In the genomic region with DNA sequence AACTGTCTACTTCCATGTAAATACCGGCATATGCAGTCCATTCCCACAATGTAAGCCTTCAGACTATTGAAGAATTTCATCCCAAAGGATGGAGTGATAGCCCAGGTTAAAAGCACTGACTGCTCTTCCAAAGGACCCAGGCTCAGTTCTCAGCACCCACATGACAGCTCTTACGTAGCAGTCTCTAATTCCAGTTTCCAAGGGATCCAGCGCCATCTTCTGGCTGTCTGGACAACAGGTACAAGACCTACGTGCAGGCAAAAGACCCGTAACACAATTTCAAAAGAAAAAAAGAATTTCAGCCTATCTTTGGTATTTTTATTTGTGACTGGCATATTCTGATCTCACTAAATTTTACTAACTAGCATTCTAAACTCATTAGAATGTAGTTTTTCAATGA, we compare ENCODE assay signal across 19 mouse cellular contexts.
DNase-seq lines count a peak whose midpoint lies in the region; ATAC-seq and TF ChIP-seq lines count a peak whose summit lies in the region.
"Had no signal": no experiment of that assay in that cellular context is flagged by ENCODE, and none has a peak within 500 bp of the region (broad histone marks: within the 10 kb centered on the region; RNA-seq: fewer than 3 reads in every experiment).

No protein-coding gene starts in this region.

- no peak overlapping the region for H3K9ac ChIP-seq in hindbrain, embryonic 13.5 days
- H3K9ac ChIP-seq in forebrain, embryonic 16.5 days (replicated peaks; ENCODE audit: low read depth, low read length), result no peak overlapping the region
- H3K9ac ChIP-seq: heart, embryonic 12.5 days; hindbrain, embryonic 15.5 days; limb, embryonic 12.5 days; neural tube, embryonic 13.5 days had no signal

- H3K4me3 ChIP-seq in layer of hippocampus, adult 2 months, result no peak overlapping the region
- no peak overlapping the region for H3K4me3 ChIP-seq in hindbrain, embryonic 13.5 days
- no peak overlapping the region for H3K4me3 ChIP-seq in forebrain, embryonic 16.5 days (replicated peaks; ENCODE audit: low read length)
- H3K4me3 ChIP-seq: heart, embryonic 12.5 days; hindbrain, embryonic 15.5 days; limb, embryonic 12.5 days; neural tube, embryonic 13.5 days had no signal

- no peaks in the 10 kb centered on the region for H3K36me3 ChIP-seq in hindbrain, embryonic 13.5 days
- H3K36me3 ChIP-seq in forebrain, embryonic 16.5 days (ENCODE audit: control insufficient read depth, insufficient read depth), result no peaks in the 10 kb centered on the region
- H3K36me3 ChIP-seq: hindbrain, embryonic 15.5 days; neural tube, embryonic 13.5 days had no signal

- no peaks in the 10 kb centered on the region for H3K27me3 ChIP-seq in hindbrain, embryonic 13.5 days
- no peaks in the 10 kb centered on the region for H3K27me3 ChIP-seq in forebrain, embryonic 16.5 days (replicated peaks; ENCODE audit: control insufficient read depth, insufficient read depth, low read length)
- H3K27me3 ChIP-seq: heart, embryonic 12.5 days; hindbrain, embryonic 15.5 days; limb, embryonic 12.5 days; neural tube, embryonic 13.5 days had no signal

- ATAC-seq in CD4-positive, CD25-positive, alpha-beta regulatory T cell, adult 4 months, result no peak
- ATAC-seq in hindbrain, embryonic 13.5 days (ENCODE audit: low FRiP score), result no peak
- ATAC-seq in forebrain, embryonic 16.5 days, result no peak

- H3K4me1 ChIP-seq in hindbrain, embryonic 13.5 days (replicated peaks), result no peaks in the 10 kb centered on the region
- no peaks in the 10 kb centered on the region for H3K4me1 ChIP-seq in forebrain, embryonic 16.5 days (replicated peaks; ENCODE audit: control insufficient read depth, insufficient read depth, low read length)
- H3K4me1 ChIP-seq: hindbrain, embryonic 15.5 days; neural tube, embryonic 13.5 days had no signal

- WGBS in hindbrain, embryonic 13.5 days, result 93% methylated on average over 5 of the region's 5 CpGs
- 91% methylated on average over 5 of the region's 5 CpGs for WGBS in forebrain, embryonic 16.5 days

- H3K4me2 ChIP-seq in hindbrain, embryonic 13.5 days, result no peak overlapping the region
- H3K4me2 ChIP-seq in forebrain, embryonic 16.5 days (ENCODE audit: low read length), result no peak overlapping the region
- H3K4me2 ChIP-seq: heart, embryonic 12.5 days; hindbrain, embryonic 15.5 days; limb, embryonic 12.5 days; neural tube, embryonic 13.5 days had no signal

- TF ChIP-seq CTCF in layer of hippocampus, adult 2 months (conservative IDR thresholded peaks at IDR 0.05), result peak; percentile 50

- H3K27ac ChIP-seq in layer of hippocampus, adult 2 months, result no peak overlapping the region
- H3K27ac ChIP-seq in hindbrain, embryonic 13.5 days, result no peak overlapping the region
- H3K27ac ChIP-seq in forebrain, embryonic 16.5 days (ENCODE audit: low read length), result no peak overlapping the region
- H3K27ac ChIP-seq: hindbrain, embryonic 15.5 days; limb, embryonic 12.5 days; neural tube, embryonic 13.5 days had no signal

- H3K9me3 ChIP-seq in hindbrain, embryonic 13.5 days, result no peaks in the 10 kb centered on the region
- no peaks in the 10 kb centered on the region for H3K9me3 ChIP-seq in forebrain, embryonic 16.5 days (ENCODE audit: control insufficient read depth, low read length)
- H3K9me3 ChIP-seq: G1E; heart, embryonic 12.5 days; hindbrain, embryonic 15.5 days; limb, embryonic 12.5 days; neural tube, embryonic 13.5 days had no signal

- DNase-seq in CD4-positive, CD25-positive, alpha-beta regulatory T cell, adult 2 months (ENCODE audit: low read depth, low spot score), result peak; percentile 22
- DNase-seq in layer of hippocampus, adult 2 months (ENCODE audit: low spot score in 2 of 2), result no peak
- no peak for DNase-seq in layer of hippocampus, adult 9-10 months (ENCODE audit: low spot score)
- peak; percentile 28 for DNase-seq in 416B (ENCODE audit: low read depth)
- DNase-seq in R1 (ENCODE audit: low read depth, low spot score), result peak; percentile 74
- DNase-seq: adrenal gland, postnatal 25 days; cerebellum, adult 9-10 months; gastrocnemius, postnatal 14 days; kidney, adult 8-10 months; lung, postnatal 36 days; thymus, postnatal 36 days had no signal

Comparison
In these comparisons a context has a peak if more than half of its experiments do, and no peak if none do; other contexts are left out.
1. DNase-seq: peak in CD4-positive, CD25-positive, alpha-beta regulatory T cell, adult 2 months (single experiment), 416B (single experiment) and R1 (single experiment); none in layer of hippocampus, adult 2 months (0 of 2) and layer of hippocampus, adult 9-10 months (single experiment).